Mouse (Mus musculus) liver, embryonic 14.5 days (tissue): ENCODE measurements around the gene Sdk2.

Source experiments
- CTCF ChIP-seq: IDR thresholded peaks from 2 replicates; pipeline ENCODE4 v1.5.1; 2016; ENCODE audit warnings: antibody characterized with exemption, low read depth, control low read depth
- EP300 ChIP-seq: IDR thresholded peaks from 2 replicates; pipeline ENCODE4 v1.6.1; 2016; ENCODE audit warnings: antibody characterized with exemption, low read depth

DNA sequence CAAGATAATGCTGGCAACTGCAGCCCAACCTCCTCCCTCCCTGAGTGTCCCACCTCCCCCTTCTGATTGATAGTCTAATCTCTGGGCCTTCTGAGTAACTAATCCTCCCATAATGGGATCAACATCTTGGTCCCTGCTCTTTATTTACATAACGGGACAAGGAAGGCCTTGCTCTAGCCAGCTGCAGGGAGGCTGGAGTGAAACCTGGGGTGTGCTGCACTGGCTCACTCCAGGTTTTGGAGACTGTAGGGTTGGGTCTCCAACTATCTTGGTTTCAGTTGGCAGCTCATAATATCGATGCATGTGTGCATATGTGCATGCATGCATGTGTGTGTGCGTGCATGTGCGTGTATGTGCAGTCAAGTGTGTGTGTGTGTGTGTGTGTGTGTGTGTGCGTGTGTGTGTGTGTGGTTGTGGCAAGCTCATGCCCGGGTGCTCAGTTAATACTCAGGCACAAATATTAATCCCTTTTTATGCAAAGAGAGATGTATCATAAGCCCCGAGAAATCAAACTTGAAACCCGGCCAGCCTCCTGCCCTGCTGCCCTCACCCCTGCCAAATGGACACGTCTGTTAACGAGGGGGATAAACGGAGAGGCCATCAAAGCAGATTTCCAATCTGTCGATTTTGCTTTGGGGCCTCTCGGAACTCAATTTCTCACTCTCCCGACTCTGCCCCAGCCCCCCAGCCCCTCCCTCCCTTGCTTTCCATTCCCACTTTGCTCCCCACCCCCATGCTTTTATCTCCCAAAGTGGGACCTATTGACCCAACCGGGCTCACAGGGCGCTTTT lies 91.8 kb downstream of the Sdk2 start:
- TF ChIP-seq CTCF (no peak), EP300 (no peak)
